12 mouse cellular contexts compared by ENCODE assay signal in the genomic region with DNA sequence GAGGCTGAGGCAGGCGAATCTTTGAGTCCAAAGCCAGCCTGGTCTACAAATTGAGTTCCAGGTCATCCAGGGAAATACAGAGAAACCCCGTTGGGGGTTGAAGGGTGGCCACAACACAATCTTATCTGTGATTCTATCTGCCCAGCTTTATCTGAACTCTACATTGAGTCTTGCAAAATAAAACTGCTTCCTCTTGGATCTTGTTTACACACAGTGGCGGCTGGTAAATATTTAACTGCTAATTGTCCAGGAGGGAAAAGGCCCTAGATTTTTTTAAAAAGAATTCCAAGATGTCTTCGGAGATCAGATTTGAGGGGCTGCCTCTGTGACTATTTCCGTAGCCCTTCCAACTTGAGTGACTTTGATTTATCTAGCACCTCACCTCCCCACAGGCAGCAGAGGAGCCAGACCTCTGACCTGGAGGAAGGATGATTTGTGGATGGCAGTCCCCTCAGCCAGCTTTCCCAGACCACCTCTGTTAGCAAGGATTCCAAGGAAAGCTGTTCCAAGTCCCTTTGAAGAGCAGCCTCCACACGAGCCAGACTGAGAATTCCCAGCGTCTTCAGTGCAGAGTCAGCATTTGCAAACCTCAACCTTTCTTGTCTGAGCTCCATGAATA. TPM values are rescaled to one million over a fixed set of nuclear protein-coding genes. Genes with fewer than 3 reads are reported as not detected.
DNase-seq lines count a peak whose midpoint lies in the region; ATAC-seq and TF ChIP-seq lines count a peak whose summit lies in the region.
"Had no signal": no experiment of that assay in that cellular context is flagged by ENCODE, and none has a peak within 500 bp of the region (broad histone marks: within the 10 kb centered on the region; RNA-seq: fewer than 3 reads in every experiment).

No protein-coding gene starts in this region.

- no peak overlapping the region for H3K27ac ChIP-seq in hindbrain, postnatal 0 days
- H3K27ac ChIP-seq in hindbrain, embryonic 13.5 days = no peak overlapping the region
- peak overlapping the region; percentile 70 for H3K27ac ChIP-seq in kidney, embryonic 14.5 days (ENCODE audit: low read depth, low read length)
- peak overlapping the region; percentile 58; the same call in 1 of the 2 replicates for H3K27ac ChIP-seq in liver, postnatal 0 days (ENCODE audit: low read depth)
- H3K27ac ChIP-seq in midbrain, embryonic 13.5 days = no peak overlapping the region

- WGBS in hindbrain, postnatal 0 days = 61% methylated on average over 7 of the region's 7 CpGs
- WGBS in hindbrain, embryonic 13.5 days = 65% methylated on average over 7 of the region's 7 CpGs
- 30% methylated on average over 7 of the region's 7 CpGs for WGBS in kidney, embryonic 14.5 days
- 42% methylated on average over 7 of the region's 7 CpGs for WGBS in liver, postnatal 0 days (ENCODE audit: insufficient replicate concordance)
- WGBS in midbrain, embryonic 13.5 days = 83% methylated on average over 7 of the region's 7 CpGs

- peaks cover 16% of the 10 kb centered on the region; the same call in 1 of the 2 replicates for H3K4me1 ChIP-seq in hindbrain, postnatal 0 days (ENCODE audit: insufficient read depth, low read length)
- peaks cover 34% of the 10 kb centered on the region for H3K4me1 ChIP-seq in hindbrain, embryonic 13.5 days (replicated peaks)
- H3K4me1 ChIP-seq in kidney, embryonic 14.5 days (ENCODE audit: control insufficient read depth, insufficient read depth, low read length) = peaks cover 24% of the 10 kb centered on the region
- H3K4me1 ChIP-seq in liver, postnatal 0 days (ENCODE audit: insufficient read depth) = peaks cover 46% of the 10 kb centered on the region
- H3K4me1 ChIP-seq in midbrain, embryonic 13.5 days (replicated peaks) = peaks cover 30% of the 10 kb centered on the region

- peak; percentile 58 for DNase-seq in embryo, embryonic 10 days (ENCODE audit: low spot score)
- no peak for DNase-seq in embryo, embryonic 11 days
- peak; percentile 10 for DNase-seq in hindbrain, postnatal 0 days (ENCODE audit: low spot score)
- DNase-seq in liver, postnatal 0 days = no peak
- no peak for DNase-seq in T-cell, adult 2 months (ENCODE audit: low spot score)
- DNase-seq: cerebellum, postnatal 10 days had no signal

- no peak for ATAC-seq in hindbrain, postnatal 0 days
- no peak for ATAC-seq in hindbrain, embryonic 13.5 days (ENCODE audit: low FRiP score)
- peak; percentile 30; the same call in 1 of the 2 replicates for ATAC-seq in kidney, embryonic 14.5 days (ENCODE audit: low FRiP score, low TSS enrichment)
- peak; percentile 25; the same call in 1 of the 2 replicates for ATAC-seq in liver, postnatal 0 days
- no peak for ATAC-seq in midbrain, embryonic 13.5 days

- no peaks in the 10 kb centered on the region for H3K9me3 ChIP-seq in hindbrain, postnatal 0 days (ENCODE audit: low read length)
- no peaks in the 10 kb centered on the region for H3K9me3 ChIP-seq in hindbrain, embryonic 13.5 days
- H3K9me3 ChIP-seq in kidney, embryonic 14.5 days (ENCODE audit: control insufficient read depth, low read length) = no peaks in the 10 kb centered on the region
- H3K9me3 ChIP-seq in liver, postnatal 0 days (ENCODE audit: low read length) = no peaks in the 10 kb centered on the region
- no peaks in the 10 kb centered on the region for H3K9me3 ChIP-seq in midbrain, embryonic 13.5 days

- no peaks in the 10 kb centered on the region for H3K27me3 ChIP-seq in hindbrain, postnatal 0 days (ENCODE audit: insufficient read depth, low read length)
- no peaks in the 10 kb centered on the region for H3K27me3 ChIP-seq in hindbrain, embryonic 13.5 days
- H3K27me3 ChIP-seq in kidney, embryonic 14.5 days (ENCODE audit: control insufficient read depth, insufficient read depth, low read length) = no peaks in the 10 kb centered on the region
- no peaks in the 10 kb centered on the region for H3K27me3 ChIP-seq in liver, postnatal 0 days (ENCODE audit: insufficient read depth, low read length)
- no peaks in the 10 kb centered on the region for H3K27me3 ChIP-seq in midbrain, embryonic 13.5 days

- no peak overlapping the region for H3K4me3 ChIP-seq in hindbrain, postnatal 0 days (ENCODE audit: low read length)
- no peak overlapping the region for H3K4me3 ChIP-seq in hindbrain, embryonic 13.5 days
- H3K4me3 ChIP-seq in kidney, embryonic 14.5 days (ENCODE audit: low read length) = no peak overlapping the region
- no peak overlapping the region for H3K4me3 ChIP-seq in liver, postnatal 0 days (ENCODE audit: low read depth, low read length)
- no peak overlapping the region for H3K4me3 ChIP-seq in midbrain, embryonic 13.5 days (replicated peaks)

- no peaks in the 10 kb centered on the region for H3K36me3 ChIP-seq in hindbrain, postnatal 0 days (ENCODE audit: insufficient read depth, low read length)
- H3K36me3 ChIP-seq in hindbrain, embryonic 13.5 days = no peaks in the 10 kb centered on the region
- no peaks in the 10 kb centered on the region for H3K36me3 ChIP-seq in kidney, embryonic 14.5 days (ENCODE audit: control insufficient read depth, insufficient read depth, low read length)
- H3K36me3 ChIP-seq in liver, postnatal 0 days (replicated peaks; ENCODE audit: insufficient read depth, low read length) = no peaks in the 10 kb centered on the region
- no peaks in the 10 kb centered on the region for H3K36me3 ChIP-seq in midbrain, embryonic 13.5 days

- H3K4me2 ChIP-seq in hindbrain, postnatal 0 days (ENCODE audit: low read depth, low read length) = no peak overlapping the region
- no peak overlapping the region for H3K4me2 ChIP-seq in hindbrain, embryonic 13.5 days
- H3K4me2 ChIP-seq in kidney, embryonic 14.5 days (replicated peaks; ENCODE audit: low read depth, low read length) = no peak overlapping the region
- no peak overlapping the region for H3K4me2 ChIP-seq in liver, postnatal 0 days (ENCODE audit: low read depth, low read length)
- no peak overlapping the region for H3K4me2 ChIP-seq in midbrain, embryonic 13.5 days (replicated peaks)

- H3K9ac ChIP-seq in hindbrain, postnatal 0 days (replicated peaks; ENCODE audit: low read length) = no peak overlapping the region
- no peak overlapping the region for H3K9ac ChIP-seq in hindbrain, embryonic 13.5 days
- no peak overlapping the region; the same call in 1 of the 2 replicates for H3K9ac ChIP-seq in kidney, embryonic 14.5 days (ENCODE audit: low read depth, low read length)
- H3K9ac ChIP-seq in liver, postnatal 0 days (replicated peaks) = no peak overlapping the region
- no peak overlapping the region for H3K9ac ChIP-seq in midbrain, embryonic 13.5 days (replicated peaks)

- no peak for TF ChIP-seq EP300 in liver, postnatal 0 days (IDR thresholded peaks at IDR 0.05; ENCODE audit: low read depth)

- TF ChIP-seq CTCF in hindbrain, postnatal 0 days (IDR thresholded peaks at IDR 0.05; ENCODE audit: low read depth) = no peak
- no peak for TF ChIP-seq CTCF in liver, postnatal 0 days (IDR thresholded peaks at IDR 0.05; ENCODE audit: low read depth)

RNA-seq across cellular contexts. Expression of gene Gm42791, which starts 25.9 kb away (rescaled TPM):
- not detected in 2 replicates for total RNA-seq in hindbrain, postnatal 0 days (2014; rRNA removed)
- polyA plus RNA-seq in hindbrain, postnatal 0 days (2015; fragmentation: Nextera tagmentation; extraction: Ambion mirVana) = 1.6 and 6.1 TPM in 2 replicates
- polyA plus RNA-seq in hindbrain, embryonic 13.5 days (2015; fragmentation: Nextera tagmentation; extraction: Ambion mirVana) = 5.4 and 6.6 TPM in 2 replicates
- polyA plus RNA-seq in kidney, embryonic 14.5 days (2014; fragmentation: Nextera tagmentation; extraction: Ambion mirVana) = 0.47 TPM in 1 of 2 replicates, not detected in the other
- 0.42 TPM in 1 of 2 replicates, not detected in the other for polyA plus RNA-seq in liver, postnatal 0 days (2015; fragmentation: Nextera tagmentation; extraction: Ambion mirVana)
- polyA plus RNA-seq in midbrain, embryonic 13.5 days (2015; fragmentation: Nextera tagmentation; extraction: Ambion mirVana) = 2.0 and 3.6 TPM in 2 replicates
- polyA plus RNA-seq: brain, embryonic 14.5 days; limb, embryonic 14.5 days; urinary bladder, adult 2 months had no signal

RNA-seq across cellular contexts. Expression of gene Katnal1, which starts 39.9 kb away (rescaled TPM):
- total RNA-seq in hindbrain, postnatal 0 days (2014; rRNA removed) = 33.7 and 34.3 TPM in 2 replicates
- 23.8 and 28.1 TPM in 2 replicates for polyA plus RNA-seq in hindbrain, postnatal 0 days (2015; fragmentation: Nextera tagmentation; extraction: Ambion mirVana)
- polyA plus RNA-seq in hindbrain, embryonic 13.5 days (2015; fragmentation: Nextera tagmentation; extraction: Ambion mirVana) = 33.4 and 34.4 TPM in 2 replicates
- polyA plus RNA-seq in kidney, embryonic 14.5 days (2014; fragmentation: Nextera tagmentation; extraction: Ambion mirVana) = 7.7 and 13.3 TPM in 2 replicates
- 4.3 and 4.8 TPM in 2 replicates for polyA plus RNA-seq in liver, postnatal 0 days (2015; fragmentation: Nextera tagmentation; extraction: Ambion mirVana)
- 39.3 and 39.5 TPM in 2 replicates for polyA plus RNA-seq in midbrain, embryonic 13.5 days (2015; fragmentation: Nextera tagmentation; extraction: Ambion mirVana)

Comparison
In these comparisons a context has a peak if more than half of its experiments do, and no peak if none do; other contexts are left out.
1. DNase-seq: peak in embryo, embryonic 10 days (single experiment) and hindbrain, postnatal 0 days (single experiment); none in embryo, embryonic 11 days (single experiment), liver, postnatal 0 days (single experiment) and T-cell, adult 2 months (single experiment).
2. ATAC-seq: peak in kidney, embryonic 14.5 days (single experiment) and liver, postnatal 0 days (single experiment); none in hindbrain, postnatal 0 days (single experiment), hindbrain, embryonic 13.5 days (single experiment) and midbrain, embryonic 13.5 days (single experiment).
3. H3K27ac ChIP-seq: peak in kidney, embryonic 14.5 days (single experiment) and liver, postnatal 0 days (single experiment); none in hindbrain, postnatal 0 days (single experiment), hindbrain, embryonic 13.5 days (single experiment) and midbrain, embryonic 13.5 days (single experiment).